Mouse (Mus musculus): ENCODE data around the gene Rab4a. TPM values are rescaled to one million over a fixed set of nuclear protein-coding genes. Genes with fewer than 3 reads are reported as not detected.

Rab4a gene
- polyA plus RNA-seq, 1 experiment from 2014 or later: 27.0 TPM

DNA sequence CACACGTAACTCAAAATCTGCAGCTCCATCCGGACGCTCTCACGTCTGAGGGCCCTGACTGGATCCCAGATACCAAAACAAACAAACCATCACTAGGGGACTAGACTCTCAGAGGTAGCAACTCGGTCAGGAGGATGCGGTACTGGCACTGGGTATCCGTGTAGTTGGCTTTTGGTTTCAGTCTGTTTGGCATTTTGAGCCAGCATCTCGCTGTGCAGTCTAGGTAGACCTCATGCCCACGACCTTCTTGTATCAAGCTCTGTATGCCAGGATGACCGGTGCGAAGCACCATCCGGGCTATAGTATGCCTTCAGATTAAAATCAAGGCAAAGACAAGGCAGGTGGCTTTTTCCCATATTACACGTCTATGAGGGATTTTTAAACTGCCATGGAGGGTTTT, 21.7 kb downstream of the Rab4a start:
- DNase-seq (ENCODE audit: low spot score): no peak
- no peak overlapping the region for H3K4me2 ChIP-seq (replicated peaks; ENCODE audit: low read depth)
- WGBS: 85% methylated on average over 13 of the region's 13 CpGs
- no peak for ATAC-seq (ENCODE audit: low FRiP score, low TSS enrichment)
- H3K27me3 ChIP-seq (ENCODE audit: control insufficient read depth, insufficient read depth, low read length): no peaks in the 10 kb centered on the region
- H3K4me3 ChIP-seq (ENCODE audit: low read depth, low read length): no peak overlapping the region
- no peak overlapping the region for H3K27ac ChIP-seq (replicated peaks)
- no peaks in the 10 kb centered on the region for H3K4me1 ChIP-seq (replicated peaks; ENCODE audit: control insufficient read depth, insufficient read depth)
- no peak overlapping the region for H3K9ac ChIP-seq (ENCODE audit: low read length)
- no peaks in the 10 kb centered on the region for H3K9me3 ChIP-seq (ENCODE audit: control insufficient read depth, low read length)
- TF ChIP-seq EP300 (optimal IDR thresholded peaks at IDR 0.05): no peak
- TF ChIP-seq CTCF (IDR thresholded peaks at IDR 0.05; ENCODE audit: low read depth): no peak
- peaks cover 8% of the 10 kb centered on the region for H3K36me3 ChIP-seq (ENCODE audit: control insufficient read depth, insufficient read depth, low read length)

- Histone ChIP-seq H3K4me3 (ENCODE audit: low read depth, low read length) (no peak overlapping the region), H3K27ac (replicated peaks) (no peak overlapping the region), H3K27me3 (ENCODE audit: control insufficient read depth, insufficient read depth, low read length) (no peaks in the 10 kb centered on the region), H3K4me1 (replicated peaks; ENCODE audit: control insufficient read depth, insufficient read depth) (no peaks in the 10 kb centered on the region), H3K4me2 (replicated peaks; ENCODE audit: low read depth) (no peak overlapping the region), H3K36me3 (ENCODE audit: control insufficient read depth, insufficient read depth, low read length) (peaks cover 15% of the 10 kb centered on the region; the same call in 1 of the 2 replicates), H3K9ac (ENCODE audit: low read length) (no peak overlapping the region), H3K9me3 (ENCODE audit: control insufficient read depth, low read length) (no peaks in the 10 kb centered on the region)
- no peak for ATAC-seq (ENCODE audit: low FRiP score, low TSS enrichment)
- DNase-seq (ENCODE audit: low spot score): peak; percentile 78
- WGBS: 96% methylated on average over 4 of the region's 4 CpGs
- TF ChIP-seq CTCF (IDR thresholded peaks at IDR 0.05; ENCODE audit: low read depth): peak; percentile 85
- no peak for TF ChIP-seq EP300 (optimal IDR thresholded peaks at IDR 0.05)
Observed at GRCm38 (mm10) chr8:123832757-123833156, 27.0 kb downstream of the Rab4a start.

DNA sequence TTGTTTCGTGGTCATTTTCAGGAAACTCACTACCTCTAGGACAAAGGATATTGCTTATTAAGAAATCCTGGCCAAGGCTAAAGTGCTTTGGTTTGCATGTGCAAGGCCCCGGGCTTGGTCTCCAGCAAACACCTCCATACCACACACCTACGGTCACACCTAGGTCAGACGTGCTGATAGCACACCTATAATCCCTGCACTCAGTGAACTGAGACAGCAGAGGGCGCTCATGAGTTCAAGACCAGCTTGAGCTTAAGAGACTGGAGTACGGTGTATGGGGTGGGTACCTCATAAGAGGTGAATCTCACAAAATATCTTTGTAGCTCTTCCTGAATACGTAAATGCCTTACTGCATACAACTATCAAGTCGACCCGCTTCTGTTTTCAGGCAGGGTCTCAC, 29.7 kb downstream of the Rab4a start:
- H3K4me2 ChIP-seq (replicated peaks; ENCODE audit: low read depth): no peak overlapping the region
- H3K9me3 ChIP-seq (ENCODE audit: control insufficient read depth, low read length): no peaks in the 10 kb centered on the region
- peak; percentile 74 for DNase-seq (ENCODE audit: low spot score)
- ATAC-seq (ENCODE audit: low FRiP score, low TSS enrichment): 0 out of 2 replicates have a peak, but pooled peaks have one; percentile 39
- no peak overlapping the region for H3K27ac ChIP-seq (replicated peaks)
- H3K4me1 ChIP-seq (replicated peaks; ENCODE audit: control insufficient read depth, insufficient read depth): no peaks in the 10 kb centered on the region
- 54% methylated on average over 9 of the region's 9 CpGs for WGBS
- no peak overlapping the region for H3K9ac ChIP-seq (ENCODE audit: low read length)
- no peaks in the 10 kb centered on the region for H3K27me3 ChIP-seq (ENCODE audit: control insufficient read depth, insufficient read depth, low read length)
- peaks cover 9% of the 10 kb centered on the region; the same call in 1 of the 2 replicates for H3K36me3 ChIP-seq (ENCODE audit: control insufficient read depth, insufficient read depth, low read length)
- peak; percentile 80 for TF ChIP-seq CTCF (IDR thresholded peaks at IDR 0.05; ENCODE audit: low read depth)
- no peak for TF ChIP-seq EP300 (optimal IDR thresholded peaks at IDR 0.05)
- H3K4me3 ChIP-seq (ENCODE audit: low read depth, low read length): no peak overlapping the region

- ATAC-seq (ENCODE audit: low FRiP score, low TSS enrichment): no peak
- Histone ChIP-seq H3K9me3 (ENCODE audit: control insufficient read depth, low read length) (no peaks in the 10 kb centered on the region), H3K36me3 (ENCODE audit: control insufficient read depth, insufficient read depth, low read length) (peaks cover 9% of the 10 kb centered on the region; the same call in 1 of the 2 replicates), H3K4me3 (ENCODE audit: low read depth, low read length) (no peak overlapping the region), H3K4me1 (replicated peaks; ENCODE audit: control insufficient read depth, insufficient read depth) (no peaks in the 10 kb centered on the region), H3K9ac (ENCODE audit: low read length) (no peak overlapping the region), H3K27me3 (ENCODE audit: control insufficient read depth, insufficient read depth, low read length) (no peaks in the 10 kb centered on the region), H3K27ac (replicated peaks) (no peak overlapping the region), H3K4me2 (replicated peaks; ENCODE audit: low read depth) (no peak overlapping the region)
- WGBS: 82% methylated on average over 6 of the region's 6 CpGs
- DNase-seq (ENCODE audit: low spot score): no peak
- no peak for TF ChIP-seq EP300 (optimal IDR thresholded peaks at IDR 0.05)
- TF ChIP-seq CTCF (IDR thresholded peaks at IDR 0.05; ENCODE audit: low read depth): no peak
Observed at GRCm38 (mm10) chr8:123836354-123836753, 30.6 kb downstream of the Rab4a start.

DNA sequence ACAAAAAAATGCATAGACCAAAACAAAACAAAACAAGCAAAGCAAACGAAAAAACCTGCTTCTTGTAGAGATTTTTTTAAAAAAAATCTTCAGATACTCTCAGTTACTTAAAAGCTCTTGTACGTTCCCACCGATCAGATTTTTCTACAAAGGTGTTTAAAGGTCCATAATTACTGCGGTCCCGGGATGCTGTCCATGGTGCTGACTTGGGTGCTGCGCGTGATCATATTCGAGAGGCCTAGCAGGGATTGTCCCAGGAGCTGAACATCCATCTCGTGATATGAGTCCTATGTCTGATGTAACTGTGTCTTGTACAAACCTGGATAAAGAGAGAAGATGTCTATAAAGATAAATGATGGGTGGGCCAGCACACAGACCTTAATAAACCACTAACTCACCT, 32.7 kb downstream of the Rab4a start:
- H3K27me3 ChIP-seq (ENCODE audit: control insufficient read depth, insufficient read depth, low read length): no peaks in the 10 kb centered on the region
- no peak overlapping the region for H3K4me3 ChIP-seq (ENCODE audit: low read depth, low read length)
- DNase-seq (ENCODE audit: low spot score) (peak; percentile 52), ATAC-seq (ENCODE audit: low FRiP score, low TSS enrichment) (no peak)
- no peak overlapping the region for H3K9ac ChIP-seq (ENCODE audit: low read length)
- H3K4me1 ChIP-seq (replicated peaks; ENCODE audit: control insufficient read depth, insufficient read depth): no peaks in the 10 kb centered on the region
- TF ChIP-seq EP300 (optimal IDR thresholded peaks at IDR 0.05) (no peak), CTCF (IDR thresholded peaks at IDR 0.05; ENCODE audit: low read depth) (no peak)
- no peak overlapping the region for H3K4me2 ChIP-seq (replicated peaks; ENCODE audit: low read depth)
- peaks cover 9% of the 10 kb centered on the region; the same call in 1 of the 2 replicates for H3K36me3 ChIP-seq (ENCODE audit: control insufficient read depth, insufficient read depth, low read length)
- no peak overlapping the region for H3K27ac ChIP-seq (replicated peaks)
- WGBS: 59% methylated on average over 9 of the region's 9 CpGs
- H3K9me3 ChIP-seq (ENCODE audit: control insufficient read depth, low read length): no peaks in the 10 kb centered on the region

DNA sequence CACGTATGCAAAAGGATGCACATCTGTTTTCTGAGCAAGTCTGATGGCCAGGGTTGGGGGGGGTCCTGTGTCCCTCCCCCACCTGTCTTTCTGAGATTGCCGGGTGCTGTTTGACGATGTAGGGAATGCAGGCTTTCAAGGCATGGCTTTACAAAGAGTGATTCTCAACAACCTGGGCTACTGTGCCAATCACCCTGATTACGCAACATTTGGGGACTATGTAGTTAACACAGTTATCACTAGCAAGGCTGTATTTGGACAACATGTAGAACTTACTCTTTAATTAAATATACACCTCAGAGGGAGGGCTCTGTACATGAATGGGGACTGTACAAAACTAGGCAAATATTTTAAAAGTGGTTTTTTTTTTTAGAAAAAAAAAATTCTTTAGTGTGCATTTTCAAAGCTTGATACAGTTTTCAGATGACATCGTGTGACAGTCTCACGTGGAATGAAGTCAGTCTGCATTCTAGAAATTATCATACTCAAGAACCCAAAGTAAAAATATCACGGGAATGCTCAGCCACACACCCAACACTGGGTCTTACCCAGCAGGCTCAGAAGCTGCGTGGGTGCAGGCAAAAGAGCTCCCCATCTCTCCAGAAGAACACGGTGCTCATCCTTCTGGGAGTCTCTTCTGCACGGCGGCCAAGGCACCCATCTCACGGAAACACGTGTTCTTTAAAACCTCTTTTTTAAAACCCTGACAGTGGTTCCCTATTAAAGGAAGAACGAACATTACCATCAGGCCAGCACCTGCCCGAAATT, 35.0 kb downstream of the Rab4a start:
- Histone ChIP-seq H3K9me3 (ENCODE audit: control insufficient read depth, low read length) (no peaks in the 10 kb centered on the region), H3K27ac (replicated peaks) (no peak overlapping the region), H3K4me2 (replicated peaks; ENCODE audit: low read depth) (no peak overlapping the region), H3K4me1 (replicated peaks; ENCODE audit: control insufficient read depth, insufficient read depth) (no peaks in the 10 kb centered on the region), H3K9ac (ENCODE audit: low read length) (no peak overlapping the region), H3K27me3 (ENCODE audit: control insufficient read depth, insufficient read depth, low read length) (no peaks in the 10 kb centered on the region), H3K36me3 (ENCODE audit: control insufficient read depth, insufficient read depth, low read length) (no peaks in the 10 kb centered on the region), H3K4me3 (ENCODE audit: low read depth, low read length) (no peak overlapping the region)
- TF ChIP-seq CTCF (IDR thresholded peaks at IDR 0.05; ENCODE audit: low read depth) (no peak), EP300 (optimal IDR thresholded peaks at IDR 0.05) (no peak)
- WGBS: 84% methylated on average over 15 of the region's 15 CpGs
- DNase-seq (ENCODE audit: low spot score) (no peak), ATAC-seq (ENCODE audit: low FRiP score, low TSS enrichment) (no peak)
